Mouse (Mus musculus): ENCODE data around the gene Tiam1. TPM values are rescaled to one million over a fixed set of nuclear protein-coding genes. Genes with fewer than 3 reads are reported as not detected.
A peak's percentile ranks its signal among the peaks of the same experiment; 100 is the strongest.

Tiam1 gene
- polyA plus RNA-seq, 1 experiment from 2014 or later: 10.7 TPM

GRCm38 (mm10) chr16:89924249-89924890 is 219.2 kb downstream of the Tiam1 start:
- H3K27ac ChIP-seq (replicated peaks): 0 out of 2 replicates have a peak overlapping the region, but pooled peaks have one; percentile 16
- H3K36me3 ChIP-seq: no peaks in the 10 kb centered on the region
- H3K9ac ChIP-seq: 0 out of 2 replicates have a peak overlapping the region, but pooled peaks have one; percentile 33
- no peaks in the 10 kb centered on the region for H3K27me3 ChIP-seq (replicated peaks)
- H3K4me1 ChIP-seq: peaks cover 24% of the 10 kb centered on the region
- no peaks in the 10 kb centered on the region for H3K9me3 ChIP-seq
- H3K4me2 ChIP-seq: peak overlapping the region; percentile 50
- no peak overlapping the region for H3K4me3 ChIP-seq
- 51% methylated on average over 14 of the region's 14 CpGs for WGBS
- no peak; the same call in 1 of the 2 replicates for ATAC-seq (ENCODE audit: extremely low read depth, insufficient number of reproducible peaks, low FRiP score, low TSS enrichment)

- Histone ChIP-seq H3K4me2 (no peak overlapping the region), H3K27me3 (replicated peaks) (no peaks in the 10 kb centered on the region), H3K4me1 (peaks cover 24% of the 10 kb centered on the region), H3K9me3 (no peaks in the 10 kb centered on the region), H3K36me3 (no peaks in the 10 kb centered on the region), H3K9ac (no peak overlapping the region), H3K27ac (replicated peaks) (no peak overlapping the region), H3K4me3 (no peak overlapping the region)
- no peak for ATAC-seq (ENCODE audit: extremely low read depth, insufficient number of reproducible peaks, low FRiP score, low TSS enrichment)
- WGBS: 79% methylated on average over 8 of the region's 8 CpGs
These were observed 220.3 kb downstream of the Tiam1 start for GRCm38 (mm10) chr16:89923311-89923710.

GRCm38 (mm10) chr16:89922458-89922857 is 221.1 kb downstream of the Tiam1 start:
- H3K9ac ChIP-seq: no peak overlapping the region
- no peak overlapping the region for H3K27ac ChIP-seq (replicated peaks)
- H3K9me3 ChIP-seq: no peaks in the 10 kb centered on the region
- ATAC-seq (ENCODE audit: extremely low read depth, insufficient number of reproducible peaks, low FRiP score, low TSS enrichment): no peak
- no peaks in the 10 kb centered on the region for H3K27me3 ChIP-seq (replicated peaks)
- 75% methylated on average over 8 of the region's 8 CpGs for WGBS
- peaks cover 24% of the 10 kb centered on the region for H3K4me1 ChIP-seq
- H3K4me3 ChIP-seq: no peak overlapping the region
- H3K36me3 ChIP-seq: no peaks in the 10 kb centered on the region
- no peak overlapping the region for H3K4me2 ChIP-seq

- Histone ChIP-seq H3K27me3 (replicated peaks) (no peaks in the 10 kb centered on the region), H3K9ac (no peak overlapping the region), H3K4me1 (peaks cover 24% of the 10 kb centered on the region), H3K4me3 (no peak overlapping the region), H3K4me2 (no peak overlapping the region), H3K9me3 (no peaks in the 10 kb centered on the region), H3K36me3 (no peaks in the 10 kb centered on the region), H3K27ac (replicated peaks) (no peak overlapping the region)
- WGBS: 83% methylated on average over 14 of the region's 14 CpGs
- ATAC-seq (ENCODE audit: extremely low read depth, insufficient number of reproducible peaks, low FRiP score, low TSS enrichment): no peak
These were observed 222.2 kb downstream of the Tiam1 start for GRCm38 (mm10) chr16:89921370-89921769.

- Histone ChIP-seq H3K9me3 (no peaks in the 10 kb centered on the region), H3K4me1 (peaks cover 24% of the 10 kb centered on the region), H3K36me3 (no peaks in the 10 kb centered on the region), H3K4me3 (no peak overlapping the region), H3K27me3 (replicated peaks) (no peaks in the 10 kb centered on the region), H3K9ac (no peak overlapping the region), H3K27ac (replicated peaks) (no peak overlapping the region), H3K4me2 (no peak overlapping the region)
- WGBS: 72% methylated on average over 8 of the region's 8 CpGs
- ATAC-seq (ENCODE audit: extremely low read depth, insufficient number of reproducible peaks, low FRiP score, low TSS enrichment): no peak
These were observed 223.2 kb downstream of the Tiam1 start for GRCm38 (mm10) chr16:89920417-89920816.

GRCm38 (mm10) chr16:89917404-89917803 is 226.2 kb downstream of the Tiam1 start:
- H3K4me2 ChIP-seq: no peak overlapping the region
- peaks cover 5% of the 10 kb centered on the region; the same call in 1 of the 2 replicates for H3K4me1 ChIP-seq
- no peak overlapping the region for H3K9ac ChIP-seq
- H3K36me3 ChIP-seq: no peaks in the 10 kb centered on the region
- no peak overlapping the region for H3K4me3 ChIP-seq
- H3K27ac ChIP-seq (replicated peaks): no peak overlapping the region
- 92% methylated on average over 15 of the region's 15 CpGs for WGBS
- no peak for ATAC-seq (ENCODE audit: extremely low read depth, insufficient number of reproducible peaks, low FRiP score, low TSS enrichment)
- H3K27me3 ChIP-seq (replicated peaks): no peaks in the 10 kb centered on the region
- H3K9me3 ChIP-seq: no peaks in the 10 kb centered on the region

GRCm38 (mm10) chr16:89914946-89915345 is 228.6 kb downstream of the Tiam1 start:
- H3K27me3 ChIP-seq (replicated peaks): no peaks in the 10 kb centered on the region
- WGBS: 88% methylated on average over 4 of the region's 4 CpGs
- ATAC-seq (ENCODE audit: extremely low read depth, insufficient number of reproducible peaks, low FRiP score, low TSS enrichment): no peak
- H3K4me1 ChIP-seq: peaks cover 5% of the 10 kb centered on the region; the same call in 1 of the 2 replicates
- H3K4me3 ChIP-seq: no peak overlapping the region
- no peak overlapping the region for H3K9ac ChIP-seq
- no peak overlapping the region for H3K27ac ChIP-seq (replicated peaks)
- H3K9me3 ChIP-seq: no peaks in the 10 kb centered on the region
- no peaks in the 10 kb centered on the region for H3K36me3 ChIP-seq
- H3K4me2 ChIP-seq: no peak overlapping the region

- ATAC-seq (ENCODE audit: extremely low read depth, insufficient number of reproducible peaks, low FRiP score, low TSS enrichment): no peak
- peaks cover 5% of the 10 kb centered on the region; the same call in 1 of the 2 replicates for H3K4me1 ChIP-seq
- H3K27ac ChIP-seq (replicated peaks): no peak overlapping the region
- 70% methylated on average over 8 of the region's 8 CpGs for WGBS
- no peak overlapping the region for H3K4me2 ChIP-seq
- H3K4me3 ChIP-seq: no peak overlapping the region
- H3K36me3 ChIP-seq: no peaks in the 10 kb centered on the region
- no peak overlapping the region for H3K9ac ChIP-seq
- no peaks in the 10 kb centered on the region for H3K9me3 ChIP-seq
- H3K27me3 ChIP-seq (replicated peaks): no peaks in the 10 kb centered on the region
These were observed 230.7 kb downstream of the Tiam1 start for GRCm38 (mm10) chr16:89912686-89913375.

GRCm38 (mm10) chr16:89909393-89910068 is 234.0 kb downstream of the Tiam1 start:
- Histone ChIP-seq H3K27me3 (replicated peaks) (no peaks in the 10 kb centered on the region), H3K4me3 (no peak overlapping the region), H3K9me3 (no peaks in the 10 kb centered on the region), H3K27ac (replicated peaks) (no peak overlapping the region), H3K36me3 (no peaks in the 10 kb centered on the region), H3K4me2 (peak overlapping the region; percentile 36; the same call in 1 of the 2 replicates), H3K4me1 (peaks cover 5% of the 10 kb centered on the region; the same call in 1 of the 2 replicates), H3K9ac (no peak overlapping the region)
- 70% methylated on average over 26 of the region's 26 CpGs for WGBS
- ATAC-seq (ENCODE audit: extremely low read depth, insufficient number of reproducible peaks, low FRiP score, low TSS enrichment): no peak

- Histone ChIP-seq H3K27me3 (replicated peaks) (no peaks in the 10 kb centered on the region), H3K9ac (no peak overlapping the region), H3K4me1 (no peaks in the 10 kb centered on the region), H3K36me3 (no peaks in the 10 kb centered on the region), H3K4me2 (no peak overlapping the region), H3K27ac (replicated peaks) (no peak overlapping the region), H3K9me3 (no peaks in the 10 kb centered on the region), H3K4me3 (no peak overlapping the region)
- WGBS: 76% methylated on average over 9 of the region's 9 CpGs
- no peak for ATAC-seq (ENCODE audit: extremely low read depth, insufficient number of reproducible peaks, low FRiP score, low TSS enrichment)
These were observed 235.9 kb downstream of the Tiam1 start for GRCm38 (mm10) chr16:89907651-89908050.

GRCm38 (mm10) chr16:89906909-89907308 is 236.7 kb downstream of the Tiam1 start:
- Histone ChIP-seq H3K4me1 (no peaks in the 10 kb centered on the region), H3K4me2 (no peak overlapping the region), H3K36me3 (no peaks in the 10 kb centered on the region), H3K9me3 (no peaks in the 10 kb centered on the region), H3K9ac (no peak overlapping the region), H3K27ac (replicated peaks) (no peak overlapping the region), H3K4me3 (no peak overlapping the region), H3K27me3 (replicated peaks) (no peaks in the 10 kb centered on the region)
- ATAC-seq (ENCODE audit: extremely low read depth, insufficient number of reproducible peaks, low FRiP score, low TSS enrichment): no peak
- 85% methylated on average over 7 of the region's 7 CpGs for WGBS
